Mouse (Mus musculus) embryonic stem cell, embryonic (primary cell): ENCODE measurements at regions not wholly inside any gene's neighbourhood (a gene's known extent, or its start where the extent isn't known, plus 50 kb on each side); places are given as distances from the start of the nearest gene placed in this dataset.

ENCODE experiments used
- CTCF ChIA-PET, 4 experiments: fragments of 300-600 bp in 2 of 4; fragments of 350-600 bp in 2 of 4; sonication (Branson Sonifier 250); formaldehyde crosslinking; loops; one replicate each; lab custom pipeline; 2022; ENCODE audit warnings: inconsistent platforms in 2 of 4; lab: Charles Lee
- POLR2A ChIA-PET, 4 experiments: fragments of 300-600 bp in 2 of 4; fragments of 350-600 bp in 2 of 4; sonication (Branson Sonifier 250); formaldehyde crosslinking; loops; one replicate each; lab custom pipeline; 2022; ENCODE audit warnings: antibody characterized with exemption in 4 of 4, inconsistent platforms in 1 of 4; lab: Charles Lee

GRCm38 (mm10) chr1:10933206-10933605, 480.7 kb upstream of the A830018L16Rik start:
- CTCF ChIA-PET = no interaction called here
- POLR2A ChIA-PET = no interaction called here

GRCm38 (mm10) chr1:10938436-10938835, 475.5 kb upstream of the A830018L16Rik start:
- CTCF ChIA-PET = no interaction called here

GRCm38 (mm10) chr1:10940326-10940725, 473.6 kb upstream of the A830018L16Rik start:
- ChIA-PET CTCF (no interaction called here), POLR2A (no interaction called here)

More at GRCm38 (mm10) chr1:10938436-10938835, 475.5 kb upstream of the A830018L16Rik start:
- POLR2A ChIA-PET = no interaction called here

GRCm38 (mm10) chr1:10942979-10943378, 470.9 kb upstream of the A830018L16Rik start:
- ChIA-PET CTCF (no interaction called here), POLR2A (no interaction called here)
